Mouse (Mus musculus): ENCODE measurements around the gene Slc12a9. TPM values are rescaled to one million over a fixed set of nuclear protein-coding genes. Genes with fewer than 3 reads are reported as not detected.

The Slc12a9 gene
- polyA plus RNA-seq (2015; fragmentation: Nextera tagmentation; extraction: Ambion mirVana): 28.1 and 31.7 TPM in 2 replicates

DNA sequence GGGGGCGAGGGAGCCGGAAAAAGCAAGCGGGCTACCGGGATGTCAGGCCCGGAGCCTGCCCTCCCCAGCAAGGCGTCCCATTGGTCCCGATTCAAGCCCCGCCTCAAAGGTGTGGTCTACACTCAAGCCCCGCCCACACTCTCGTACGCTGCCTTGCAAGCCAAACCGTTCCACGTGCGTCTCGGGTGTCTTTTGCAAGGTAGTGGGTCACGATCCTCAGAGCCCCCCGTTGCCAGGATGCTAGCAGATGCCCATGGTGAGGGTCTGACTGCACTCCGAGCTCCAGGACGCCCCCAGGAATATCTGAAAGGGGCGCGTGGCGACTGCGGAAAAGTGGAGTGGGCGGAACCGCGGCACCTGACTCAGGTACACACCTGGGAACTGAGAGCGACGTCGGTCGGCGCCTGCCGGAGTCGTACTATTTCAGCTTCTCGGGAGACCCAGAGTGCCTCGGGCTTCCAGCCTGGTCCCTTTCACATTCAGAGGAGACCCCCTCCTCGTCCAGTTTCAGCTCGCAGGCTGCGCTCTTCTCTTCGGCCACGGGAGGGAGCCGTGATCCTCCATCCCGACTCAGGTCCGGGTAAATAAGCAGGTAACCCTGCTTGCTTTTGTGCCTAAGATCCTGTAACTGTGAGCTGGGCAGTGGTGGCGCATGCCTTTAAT is at the start of gene Slc12a9:
Gene Slc12a9, minus strand, starts transcription at position 86 of the 663 bp plus-strand sequence.

DNA sequence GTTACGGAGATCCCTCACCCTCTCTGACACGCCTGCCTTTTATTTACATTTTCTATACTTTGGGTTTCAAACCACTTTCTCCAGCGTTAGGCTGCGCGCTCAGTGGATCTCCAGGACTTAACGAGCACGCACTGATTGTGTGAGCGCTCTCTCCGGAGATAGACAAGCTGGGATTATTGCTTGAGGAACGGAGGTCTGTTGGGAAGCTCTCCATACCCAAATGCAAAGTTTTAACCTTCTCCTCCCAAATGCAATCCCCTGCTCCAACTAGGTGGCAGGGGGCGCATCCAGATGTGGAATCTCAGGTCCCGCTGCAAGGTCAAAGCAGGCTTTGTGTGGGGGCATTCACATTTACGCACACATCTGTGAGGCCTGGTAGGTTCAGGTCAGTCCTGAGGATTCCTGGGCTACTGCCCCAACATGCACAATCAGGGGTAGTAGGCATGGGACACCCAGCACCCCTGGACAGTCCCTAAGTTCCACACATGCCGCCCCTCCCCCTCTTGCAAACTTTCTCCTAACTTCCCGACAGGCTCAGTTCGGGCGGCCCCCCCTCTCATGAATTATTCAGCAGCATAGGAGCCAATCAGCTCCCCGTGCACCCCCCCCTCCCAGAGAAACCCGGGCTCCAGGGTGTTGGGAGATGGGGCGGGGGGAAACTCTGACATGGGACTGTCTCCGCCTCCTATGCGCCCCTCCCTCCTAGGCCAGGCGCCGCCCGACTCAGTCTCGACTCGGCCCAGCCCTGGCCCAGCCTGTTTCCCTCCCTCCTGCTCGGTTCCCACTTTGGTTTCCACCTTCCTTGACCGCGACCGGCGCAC is 16.2 kb upstream of the Slc12a9 start, which contains the start of gene Ephb4:
Gene Ephb4, plus strand, starts transcription at position 726 of the 821 bp plus-strand sequence.

DNA sequence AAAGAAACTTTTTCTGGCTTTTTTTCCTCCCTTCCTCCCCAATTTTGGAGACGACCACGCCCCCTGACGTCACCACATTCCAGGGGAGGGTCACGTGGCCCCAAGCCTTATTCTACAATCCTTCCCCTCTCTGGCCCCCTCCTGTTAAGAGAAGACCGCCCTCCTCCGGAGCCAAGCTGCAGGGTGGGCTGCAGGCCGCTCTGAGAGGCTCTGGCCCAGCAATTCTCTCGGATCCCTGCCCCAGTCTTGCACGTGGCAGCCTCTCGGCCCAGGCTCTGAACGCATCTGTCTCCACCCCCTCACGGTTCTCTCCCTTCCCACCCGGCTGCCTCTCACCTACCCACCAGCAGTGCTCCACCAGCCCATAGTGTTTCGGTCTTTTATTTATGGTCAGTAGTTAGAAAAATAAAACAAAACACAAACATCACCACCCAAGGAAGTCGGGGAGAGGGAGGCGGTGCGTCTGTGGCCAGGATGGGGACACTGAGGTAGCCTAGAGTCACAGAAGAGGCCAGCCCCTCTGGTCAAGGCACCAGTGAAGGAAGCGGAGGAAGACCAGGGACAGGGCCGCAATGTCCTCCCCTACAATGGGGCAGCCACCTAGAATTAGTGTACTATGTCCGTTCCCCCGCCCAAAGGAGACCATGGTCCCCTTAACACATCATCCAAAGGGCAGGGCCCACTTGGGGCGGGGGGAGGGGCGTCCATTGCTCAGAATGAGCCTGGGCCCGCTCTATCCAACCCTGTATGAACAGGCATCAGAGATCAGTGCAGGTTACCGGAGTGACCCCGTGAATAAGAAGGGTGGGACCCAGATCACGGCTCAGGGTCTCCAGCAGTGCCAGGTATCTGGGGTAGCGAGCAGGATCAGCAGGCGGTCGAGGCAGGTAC is 19.0 kb downstream of the Slc12a9 start, which contains the start of gene Trip6:
Gene Trip6, minus strand, starts transcription at position 212 of the 891 bp plus-strand sequence.

DNA sequence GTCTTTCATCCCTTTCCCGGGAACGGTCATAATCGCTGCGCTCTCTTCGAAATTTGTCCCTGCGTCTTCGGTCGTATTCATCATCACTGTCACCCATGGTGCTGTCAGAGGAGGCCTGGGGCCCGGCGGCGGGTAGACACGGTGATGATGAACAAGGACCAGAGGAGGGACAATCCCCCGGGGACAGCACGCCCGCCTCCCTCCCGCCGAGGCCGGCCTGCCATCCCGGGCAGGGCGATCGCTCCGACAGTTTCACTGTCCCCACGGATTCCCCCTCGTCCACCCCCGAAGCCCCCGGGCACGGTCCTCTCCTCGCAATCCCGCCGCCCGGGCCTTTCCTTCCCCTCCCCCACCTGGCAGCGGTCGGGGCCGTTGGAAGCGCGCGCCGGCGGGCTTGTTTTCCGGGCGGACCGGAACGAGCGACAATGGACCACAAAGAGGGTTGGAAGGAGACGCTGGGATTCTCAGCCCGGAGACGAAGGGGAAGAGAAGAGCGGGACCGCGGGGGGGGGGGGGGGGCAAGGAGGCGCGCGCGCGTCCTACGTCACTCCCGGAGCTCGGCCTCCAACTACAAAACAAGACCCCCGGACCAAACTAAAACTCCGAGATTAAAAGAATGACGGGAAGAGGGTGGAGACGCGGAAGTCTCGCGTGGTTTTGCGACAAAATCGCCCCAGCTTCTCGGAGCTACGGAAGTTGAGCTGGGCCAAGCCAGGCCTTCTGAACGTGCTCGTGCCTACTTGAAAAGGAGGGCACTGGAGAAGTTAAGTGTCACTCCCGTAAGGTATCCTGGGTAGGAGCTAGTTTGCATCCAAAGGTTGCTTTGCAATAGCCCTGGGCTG is 26.1 kb downstream of the Slc12a9 start, which contains the start of gene Srrt:
Gene Srrt, minus strand, starts transcription at position 604 of the 842 bp plus-strand sequence.

DNA sequence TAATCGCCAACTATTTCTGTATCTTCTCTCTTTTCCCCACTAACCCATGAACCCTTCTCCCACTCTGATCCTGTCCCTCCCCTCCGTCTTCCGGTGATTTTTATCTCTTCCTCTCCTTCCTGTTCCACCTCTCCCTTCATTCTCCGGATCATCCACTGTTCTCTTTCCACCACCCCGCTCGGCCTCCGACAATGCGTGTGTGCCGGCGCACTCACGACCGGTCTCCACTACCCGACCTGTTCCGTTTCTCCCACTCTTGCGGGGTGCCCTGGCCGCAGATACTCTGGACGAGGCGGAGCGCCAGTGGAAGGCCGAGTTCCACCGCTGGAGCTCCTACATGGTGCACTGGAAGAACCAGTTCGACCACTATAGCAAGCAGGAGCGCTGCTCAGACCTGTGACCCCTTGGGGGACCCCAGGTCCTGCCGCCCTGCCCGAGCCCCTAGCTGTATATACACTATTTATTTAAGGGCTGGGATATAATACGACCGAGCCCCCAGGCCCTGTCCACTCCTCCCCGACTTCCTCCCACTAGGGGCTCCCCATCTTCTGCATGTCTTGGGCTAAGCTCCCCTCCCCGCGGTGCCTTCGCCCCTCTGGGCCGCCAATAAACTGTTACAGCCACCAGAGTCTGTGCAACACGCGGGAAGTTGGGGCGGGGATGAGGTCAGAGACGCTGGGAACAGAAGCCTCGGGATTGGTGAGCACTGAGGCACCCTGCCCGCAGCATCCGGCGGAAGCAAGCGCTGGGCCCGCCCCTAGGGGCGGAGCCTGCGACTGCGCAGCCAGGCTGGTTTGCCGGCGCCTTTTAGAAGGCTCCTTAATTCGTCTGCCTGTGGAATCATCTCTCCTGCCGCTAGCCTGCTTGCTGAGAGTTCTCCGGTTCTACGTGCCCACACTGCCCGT is 39.3 kb downstream of the Slc12a9 start, which contains the start of gene Ufsp1:
Gene Ufsp1, plus strand, starts transcription at position 791 of the 905 bp plus-strand sequence.

DNA sequence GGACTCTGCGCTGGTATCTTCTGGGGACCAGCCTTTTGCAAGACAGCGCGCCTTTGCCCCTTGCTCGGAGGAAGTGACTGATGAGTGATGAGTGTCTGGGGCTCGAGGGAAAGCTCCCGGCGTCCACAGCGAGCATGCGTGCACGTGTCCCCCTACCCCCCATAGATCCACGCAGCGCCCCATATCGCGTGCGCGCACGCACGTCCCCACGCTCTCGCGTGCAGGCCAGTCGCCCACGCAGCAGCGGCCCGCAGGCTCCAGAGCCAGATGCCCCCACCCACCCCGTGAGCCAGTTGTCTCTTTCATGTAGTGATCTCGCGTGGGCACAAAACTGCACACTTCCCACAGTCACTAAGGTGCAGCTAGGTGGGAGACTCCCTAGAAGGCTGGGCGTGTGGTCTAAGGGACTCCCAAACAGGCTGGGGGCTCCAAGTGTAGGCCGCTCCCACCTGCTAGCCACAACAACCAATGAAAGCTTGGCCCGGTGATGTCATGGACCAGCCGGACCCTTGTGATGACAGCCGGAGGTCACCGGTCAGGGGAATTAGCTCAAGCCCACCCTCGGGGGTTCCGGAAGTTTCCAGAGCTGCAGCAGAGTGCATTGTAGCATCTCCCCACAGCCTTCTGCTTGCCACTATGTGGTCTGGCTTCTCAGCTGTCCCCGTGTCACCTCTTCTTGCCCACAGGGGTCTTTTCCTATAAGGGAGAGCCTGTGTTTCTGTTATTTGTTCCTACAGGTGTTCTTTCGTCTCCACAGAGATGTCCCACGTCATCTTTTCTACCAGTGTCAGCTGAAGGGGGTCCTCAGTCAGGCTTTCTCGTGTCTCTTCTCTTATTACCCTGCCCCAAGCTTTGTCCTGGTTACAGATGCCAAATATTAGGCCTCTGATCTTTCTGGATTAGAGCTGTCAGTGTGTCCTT is 46.1 kb downstream of the Slc12a9 start, which contains the start of gene Ache:
Gene Ache, plus strand, starts transcription at position 488 of the 921 bp plus-strand sequence.

Small RNA genes within 50 kb of the gene (microRNA-seq; reads per million reads assigned to microRNA genes)
- gene Mir7036 (not detected), gene Mir8116 (not detected)

Other genes with a start within 250 kb of the Slc12a9 start
- gene Trim56, start 217.4 kb downstream of the Slc12a9 start, polyA plus RNA-seq (2015; fragmentation: Nextera tagmentation; extraction: Ambion mirVana): 2.6 and 2.9 TPM in 2 replicates
- not detected in 2 replicates for gene Muc3, start 184.3 kb downstream of the Slc12a9 start, polyA plus RNA-seq (2015; fragmentation: Nextera tagmentation; extraction: Ambion mirVana)
- 0.67 and 1.4 TPM in 2 replicates for gene Muc3a, start 121.2 kb downstream of the Slc12a9 start, polyA plus RNA-seq (2015; fragmentation: Nextera tagmentation; extraction: Ambion mirVana)
- gene Ache, start 46.1 kb downstream of the Slc12a9 start, polyA plus RNA-seq (2015; fragmentation: Nextera tagmentation; extraction: Ambion mirVana): 188 and 212 TPM in 2 replicates
- 37.3 and 43.0 TPM in 2 replicates for gene Ufsp1, start 39.0 kb downstream of the Slc12a9 start, polyA plus RNA-seq (2015; fragmentation: Nextera tagmentation; extraction: Ambion mirVana)
- 46.0 and 56.6 TPM in 2 replicates for gene Srrt, start 25.9 kb downstream of the Slc12a9 start, polyA plus RNA-seq (2015; fragmentation: Nextera tagmentation; extraction: Ambion mirVana)
- 12.2 and 12.7 TPM in 2 replicates for gene Trip6, start 19.2 kb downstream of the Slc12a9 start, polyA plus RNA-seq (2015; fragmentation: Nextera tagmentation; extraction: Ambion mirVana)
- 5.3 and 5.5 TPM in 2 replicates for gene Ephb4, start 16.5 kb upstream of the Slc12a9 start, polyA plus RNA-seq (2015; fragmentation: Nextera tagmentation; extraction: Ambion mirVana)
- gene Zan, start 143.5 kb upstream of the Slc12a9 start, polyA plus RNA-seq (2015; fragmentation: Nextera tagmentation; extraction: Ambion mirVana): 0.14 and 0.22 TPM in 2 replicates
- 85.2 and 85.8 TPM in 2 replicates for gene Pop7, start 168.9 kb upstream of the Slc12a9 start, polyA plus RNA-seq (2015; fragmentation: Nextera tagmentation; extraction: Ambion mirVana)
- 14.3 and 16.3 TPM in 2 replicates for gene Gigyf1, start 185.0 kb upstream of the Slc12a9 start, polyA plus RNA-seq (2015; fragmentation: Nextera tagmentation; extraction: Ambion mirVana)
- gene Epo, start 199.6 kb upstream of the Slc12a9 start, polyA plus RNA-seq (2015; fragmentation: Nextera tagmentation; extraction: Ambion mirVana): not detected in 2 replicates
- gene Gnb2, start 199.9 kb upstream of the Slc12a9 start, polyA plus RNA-seq (2015; fragmentation: Nextera tagmentation; extraction: Ambion mirVana): 624 and 644 TPM in 2 replicates
- 159 and 196 TPM in 2 replicates for gene Actl6b, start 219.9 kb upstream of the Slc12a9 start, polyA plus RNA-seq (2015; fragmentation: Nextera tagmentation; extraction: Ambion mirVana)
- 9.2 and 12.8 TPM in 2 replicates for gene Tfr2, start 236.2 kb upstream of the Slc12a9 start, polyA plus RNA-seq (2015; fragmentation: Nextera tagmentation; extraction: Ambion mirVana)

All from neural tube, postnatal 0 days (tissue).